Mouse (Mus musculus) forebrain, embryonic 11.5 days (tissue): ENCODE results near the gene Reln. TPM values are rescaled to one million over a fixed set of nuclear protein-coding genes. Genes with fewer than 3 reads are reported as not detected.

ENCODE experiments used
- ATAC-seq: fragments of 200-750 bp; cut with Nextera tagmentation; replicated peaks from 2 replicates; pipeline ENCODE4 v1.8.0; 2017; ENCODE audit warnings: moderate TSS enrichment; ENCODE audit not compliant: low FRiP score
- DNase-seq: peaks from one replicate; pipeline ENCODE4 v3.0.0-alpha.2; 2017; ENCODE audit warnings: low spot score
- H3K27ac ChIP-seq: fragments of 300-500 bp; sonication (generic); 2 replicates; pipeline ENCODE4 v1.5.1; 2014; ENCODE audit warnings: low read depth, low read length
- H3K27me3 ChIP-seq: fragments of 300-500 bp; sonication (generic); 2 replicates; pipeline ENCODE4 v1.6.1; 2014; ENCODE audit warnings: mild to moderate bottlenecking, low read length, mixed read lengths; ENCODE audit not compliant: control insufficient read depth, insufficient read depth
- H3K36me3 ChIP-seq: fragments of 300-500 bp; sonication (generic); 2 replicates; pipeline ENCODE4 v1.6.1; 2014; ENCODE audit warnings: mild to moderate bottlenecking, low read length, moderate library complexity, mixed read lengths; ENCODE audit not compliant: control insufficient read depth, insufficient read depth
- H3K4me1 ChIP-seq: fragments of 300-500 bp; sonication (generic); replicated peaks from 2 replicates; pipeline ENCODE4 v1.6.1; 2014; ENCODE audit warnings: low read length, mixed read lengths; ENCODE audit not compliant: control insufficient read depth, insufficient read depth
- H3K4me2 ChIP-seq: fragments of 300-500 bp; sonication (generic); 2 replicates; pipeline ENCODE4 v1.6.1; 2014; ENCODE audit warnings: low read depth, mild to moderate bottlenecking, low read length, moderate library complexity, mixed read lengths; ENCODE audit not compliant: severe bottlenecking
- H3K4me3 ChIP-seq: fragments of 300-500 bp; sonication (generic); 2 replicates; pipeline ENCODE4 v1.5.1; 2014; ENCODE audit warnings: low read depth, low read length
- H3K9ac ChIP-seq: fragments of 300-500 bp; sonication (generic); 2 replicates; pipeline ENCODE4 v1.6.1; 2014; ENCODE audit warnings: low read length
- H3K9me3 ChIP-seq: fragments of 300-500 bp; sonication (generic); 2 replicates; pipeline ENCODE4 v1.6.1; 2016; ENCODE audit warnings: low read length, mixed read lengths; ENCODE audit not compliant: control insufficient read depth
- WGBS: fragments of 180-500 bp; shearing (Covaris S2); extraction: QIAGEN DNeasy Blood & Tissue Kit; methylation state at CpG from one replicate; pipeline ENCODE4 v1.1.7; 2014; 5-methylcytosine and 5-hydroxymethylcytosine counted together
- polyA plus RNA-seq: library from polyadenylated mRNA; unstranded; fragments of >200 nt; fragmentation: Nextera tagmentation; extraction: Ambion mirVana; gene quantifications from 2 replicates; pipeline ENCODE4 v1.2.1, GENCODE M21; 2014

The Reln gene
- polyA plus RNA-seq, 1 experiment from 2014 or later = 15.1 TPM

- 96% methylated on average over 7 of the region's 7 CpGs for WGBS
- Histone ChIP-seq H3K27ac (no peak overlapping the region), H3K36me3 (no peaks in the 10 kb centered on the region), H3K4me3 (no peak overlapping the region), H3K9ac (no peak overlapping the region), H3K27me3 (no peaks in the 10 kb centered on the region), H3K9me3 (no peaks in the 10 kb centered on the region), H3K4me1 (no peaks in the 10 kb centered on the region), H3K4me2 (no peak overlapping the region)
- ATAC-seq (no peak), DNase-seq (no peak)
These were observed 28.0 kb downstream of the Reln start for GRCm38 (mm10) chr5:22316471-22316870.

DNA sequence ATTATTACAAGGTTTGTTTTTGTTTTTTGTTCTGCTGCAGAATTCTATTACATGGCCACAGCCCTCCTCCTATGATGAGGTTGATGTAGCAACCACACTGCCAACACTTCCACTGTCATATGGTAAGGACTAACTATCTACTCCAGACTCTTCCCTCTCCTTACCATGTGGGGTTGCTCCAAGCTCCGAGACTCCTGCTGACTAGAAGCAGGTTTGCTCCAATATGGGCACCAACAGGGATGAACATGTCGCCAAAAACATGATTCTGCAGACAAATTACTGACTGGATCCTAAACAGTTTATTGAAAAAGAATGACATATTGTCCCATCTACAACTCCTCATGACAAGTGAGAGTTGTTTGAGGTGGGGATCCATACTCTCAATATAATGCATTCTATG, 28.5 kb downstream of the Reln start:
- no peak overlapping the region for H3K27ac ChIP-seq
- DNase-seq = no peak
- no peaks in the 10 kb centered on the region for H3K27me3 ChIP-seq
- H3K9me3 ChIP-seq = no peaks in the 10 kb centered on the region
- no peak overlapping the region for H3K4me3 ChIP-seq
- H3K9ac ChIP-seq = no peak overlapping the region
- no peaks in the 10 kb centered on the region for H3K4me1 ChIP-seq
- 86% methylated on average over 2 of the region's 2 CpGs for WGBS
- no peak for ATAC-seq
- H3K4me2 ChIP-seq = no peak overlapping the region
- H3K36me3 ChIP-seq = no peaks in the 10 kb centered on the region

DNA sequence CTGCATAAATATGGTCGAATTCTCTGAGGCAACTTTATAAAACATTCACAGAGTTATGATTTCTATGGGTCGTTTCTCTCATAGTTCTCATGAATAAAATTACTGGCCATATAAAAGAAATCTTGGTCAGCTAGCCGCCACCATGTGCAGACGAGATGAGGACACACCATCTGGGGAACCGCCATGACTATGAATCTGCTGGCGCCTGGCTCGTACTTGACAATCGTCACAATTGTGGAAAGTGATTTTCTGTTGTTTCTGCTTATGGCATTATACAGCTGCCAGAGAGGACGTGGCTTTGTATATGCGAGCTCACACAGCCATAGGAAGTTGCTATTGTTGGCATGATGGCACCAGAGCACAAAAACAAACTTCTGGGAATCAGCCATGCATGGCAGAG, 31.5 kb downstream of the Reln start:
- no peak overlapping the region for H3K9ac ChIP-seq
- WGBS = 89% methylated on average over 10 of the region's 10 CpGs
- DNase-seq (no peak), ATAC-seq (no peak)
- no peak overlapping the region for H3K27ac ChIP-seq
- H3K4me3 ChIP-seq = no peak overlapping the region
- H3K36me3 ChIP-seq = no peaks in the 10 kb centered on the region
- no peaks in the 10 kb centered on the region for H3K27me3 ChIP-seq
- H3K4me2 ChIP-seq = no peak overlapping the region
- H3K9me3 ChIP-seq = no peaks in the 10 kb centered on the region
- H3K4me1 ChIP-seq = no peaks in the 10 kb centered on the region

DNA sequence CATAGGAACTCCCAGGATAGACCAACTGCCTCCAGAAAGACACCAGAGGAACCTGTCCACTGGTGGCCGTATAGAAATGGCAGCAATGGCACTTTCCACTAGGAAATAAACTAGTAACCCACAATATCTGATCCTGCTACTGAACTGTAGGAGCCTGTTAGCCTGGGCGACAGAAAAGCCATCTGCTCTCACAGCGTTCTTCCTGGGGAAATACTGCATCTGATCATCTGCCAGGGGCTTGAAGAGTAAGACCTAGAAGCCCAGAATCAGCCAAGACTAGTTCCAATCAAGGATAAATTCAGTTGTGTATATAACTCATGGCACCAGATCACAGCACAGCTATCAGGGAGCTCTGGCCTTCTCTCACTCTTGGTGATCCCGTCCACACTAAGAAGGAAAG, 33.5 kb downstream of the Reln start:
- DNase-seq = no peak
- H3K27ac ChIP-seq = no peak overlapping the region
- no peak overlapping the region for H3K9ac ChIP-seq
- H3K36me3 ChIP-seq = no peaks in the 10 kb centered on the region
- H3K27me3 ChIP-seq = no peaks in the 10 kb centered on the region
- no peak for ATAC-seq
- H3K4me1 ChIP-seq = no peaks in the 10 kb centered on the region
- H3K9me3 ChIP-seq = no peaks in the 10 kb centered on the region
- H3K4me3 ChIP-seq = no peak overlapping the region
- 91% methylated on average over 4 of the region's 4 CpGs for WGBS
- no peak overlapping the region for H3K4me2 ChIP-seq

- no peaks in the 10 kb centered on the region for H3K4me1 ChIP-seq
- H3K27ac ChIP-seq = no peak overlapping the region
- no peaks in the 10 kb centered on the region for H3K27me3 ChIP-seq
- no peak for DNase-seq
- WGBS = 40% methylated on average over 2 of the region's 2 CpGs
- H3K9me3 ChIP-seq = no peaks in the 10 kb centered on the region
- no peak overlapping the region for H3K4me2 ChIP-seq
- no peaks in the 10 kb centered on the region for H3K36me3 ChIP-seq
- H3K4me3 ChIP-seq = no peak overlapping the region
- no peak overlapping the region for H3K9ac ChIP-seq
- no peak for ATAC-seq
These were observed 35.5 kb downstream of the Reln start for GRCm38 (mm10) chr5:22309001-22309400.

GRCm38 (mm10) chr5:22307853-22308252, 36.6 kb downstream of the Reln start:
- 81% methylated on average over 4 of the region's 4 CpGs for WGBS
- Histone ChIP-seq H3K36me3 (no peaks in the 10 kb centered on the region), H3K4me1 (no peaks in the 10 kb centered on the region), H3K9ac (no peak overlapping the region), H3K27me3 (no peaks in the 10 kb centered on the region), H3K9me3 (no peaks in the 10 kb centered on the region), H3K27ac (no peak overlapping the region), H3K4me2 (no peak overlapping the region), H3K4me3 (no peak overlapping the region)
- ATAC-seq (no peak), DNase-seq (no peak)

GRCm38 (mm10) chr5:22307072-22307471, 37.4 kb downstream of the Reln start:
- no peaks in the 10 kb centered on the region for H3K36me3 ChIP-seq

GRCm38 (mm10) chr5:22303709-22304108, 40.8 kb downstream of the Reln start:
- ATAC-seq (no peak), DNase-seq (no peak)
- Histone ChIP-seq H3K9me3 (no peaks in the 10 kb centered on the region), H3K4me1 (no peaks in the 10 kb centered on the region), H3K27ac (no peak overlapping the region), H3K9ac (no peak overlapping the region), H3K4me2 (no peak overlapping the region), H3K36me3 (no peaks in the 10 kb centered on the region), H3K27me3 (no peaks in the 10 kb centered on the region), H3K4me3 (no peak overlapping the region)
- WGBS = 25% methylated on average over 1 of the region's 1 CpGs

More at GRCm38 (mm10) chr5:22307072-22307471, 37.4 kb downstream of the Reln start:
- Histone ChIP-seq H3K27me3 (no peaks in the 10 kb centered on the region), H3K4me2 (no peak overlapping the region), H3K9ac (no peak overlapping the region), H3K27ac (no peak overlapping the region), H3K4me3 (no peak overlapping the region), H3K4me1 (no peaks in the 10 kb centered on the region), H3K9me3 (no peaks in the 10 kb centered on the region)
- DNase-seq (no peak), ATAC-seq (no peak)
- WGBS = 80% methylated on average over 3 of the region's 3 CpGs

- 79% methylated on average over 5 of the region's 5 CpGs for WGBS
- Histone ChIP-seq H3K27me3 (no peaks in the 10 kb centered on the region), H3K4me2 (no peak overlapping the region), H3K4me1 (no peaks in the 10 kb centered on the region), H3K4me3 (no peak overlapping the region), H3K9me3 (no peaks in the 10 kb centered on the region), H3K9ac (no peak overlapping the region), H3K36me3 (no peaks in the 10 kb centered on the region), H3K27ac (no peak overlapping the region)
- ATAC-seq (no peak), DNase-seq (no peak)
These were observed 42.2 kb downstream of the Reln start for GRCm38 (mm10) chr5:22302309-22302708.
